Mouse (Mus musculus) cerebellum, adult 8-10 months (tissue): ENCODE measurements at regions not wholly inside any gene's neighbourhood (a gene's known extent, or its start where the extent isn't known, plus 50 kb on each side); places are given as distances from the start of the nearest gene placed in this dataset.

Source experiments
- DNase-seq: peaks from one replicate; pipeline ENCODE4 v3.0.0; 2022

DNA sequence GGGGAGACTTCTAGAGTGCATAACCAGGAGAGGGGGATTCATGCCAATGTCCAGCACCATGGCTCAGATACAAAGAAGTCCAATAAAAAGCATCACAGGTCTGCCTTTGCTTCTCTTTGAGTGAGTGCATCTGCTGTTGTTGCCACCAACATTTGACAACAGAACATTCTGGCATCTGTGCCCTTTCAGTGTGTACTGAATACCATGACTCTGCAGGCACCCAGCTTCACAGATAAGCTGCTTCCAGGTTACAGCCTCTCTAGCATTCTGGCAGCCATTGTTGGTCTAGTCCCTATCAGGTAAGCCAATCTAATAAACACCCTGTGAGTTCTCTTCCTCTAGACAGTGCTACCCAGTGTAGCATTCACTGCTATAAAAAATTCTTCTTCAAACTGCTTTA is 160.4 kb upstream of the AI593442 start:
- no peak for DNase-seq

DNA sequence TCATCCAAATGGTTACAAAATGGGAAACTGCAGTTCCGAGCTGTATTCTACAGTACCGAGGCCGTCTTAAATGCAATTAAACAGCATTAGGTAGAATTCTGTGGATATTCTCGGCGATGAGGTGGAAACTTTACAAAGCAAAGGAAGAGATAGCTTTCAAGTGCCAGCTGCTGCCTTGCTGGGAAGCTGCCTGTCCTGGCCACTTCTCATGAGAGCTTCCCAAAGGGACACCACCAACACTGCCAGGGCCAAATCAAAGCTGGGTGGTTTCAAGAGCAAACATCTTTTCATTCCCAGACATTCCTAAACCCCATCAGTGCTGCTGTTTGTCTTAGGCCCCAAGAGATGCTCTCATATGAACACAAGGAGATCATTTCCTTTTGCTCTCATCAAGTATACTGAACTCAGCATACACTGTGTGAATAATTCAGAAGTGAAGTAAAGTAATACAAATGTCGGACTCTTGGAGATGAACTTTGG is 156.6 kb upstream of the AI593442 start:
- no peak for DNase-seq

DNA sequence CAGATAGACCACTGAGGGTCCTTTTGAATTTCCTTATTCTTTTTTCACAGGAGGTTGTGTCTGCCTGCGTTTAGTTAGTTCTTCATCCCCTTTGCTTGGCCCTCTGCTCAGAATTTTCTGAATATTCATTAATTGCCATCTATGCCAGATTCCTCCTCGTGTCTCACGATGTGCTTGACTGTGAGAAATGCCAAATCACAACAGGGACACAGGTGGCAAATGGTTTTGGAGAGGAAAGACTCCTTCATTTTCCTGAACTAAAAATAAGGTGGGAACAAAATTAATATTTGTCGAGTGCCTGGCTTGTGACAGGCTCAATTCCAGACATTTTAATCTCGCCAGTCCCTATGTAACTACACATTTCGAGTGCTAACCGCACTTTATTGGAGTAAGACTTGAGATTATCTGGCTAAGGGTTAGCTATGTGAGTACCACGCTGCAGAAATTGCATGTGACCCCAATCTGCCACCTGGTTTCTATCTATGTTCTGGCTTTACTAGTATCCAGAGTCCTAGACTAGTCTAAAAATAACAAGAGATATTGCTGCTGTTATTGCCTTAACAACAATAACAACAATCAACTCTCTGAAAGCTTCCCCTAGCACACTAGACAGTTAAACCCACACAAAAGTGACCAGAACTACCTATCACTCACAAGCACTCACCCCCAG is 156.0 kb upstream of the AI593442 start:
- peak; percentile 2 for DNase-seq

DNA sequence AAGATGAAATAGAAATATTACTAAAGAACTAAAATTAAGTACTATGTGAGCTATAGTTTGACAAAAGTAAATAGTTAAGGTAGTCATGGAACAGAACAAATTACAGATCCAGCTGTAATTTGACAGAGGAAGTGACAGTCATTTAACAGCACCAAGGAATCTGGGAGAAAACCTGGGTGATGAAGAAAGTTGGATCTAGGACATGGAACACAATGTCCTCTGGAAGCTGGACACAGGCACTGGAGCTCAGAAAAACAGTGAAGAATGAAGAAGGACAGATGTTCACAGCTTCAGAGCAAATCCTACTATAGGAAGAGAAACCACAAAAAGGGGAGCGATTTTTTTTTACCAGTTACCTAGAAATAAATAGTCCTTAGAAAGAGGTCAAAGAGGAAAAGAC is 147.2 kb upstream of the AI593442 start:
- no peak for DNase-seq

DNA sequence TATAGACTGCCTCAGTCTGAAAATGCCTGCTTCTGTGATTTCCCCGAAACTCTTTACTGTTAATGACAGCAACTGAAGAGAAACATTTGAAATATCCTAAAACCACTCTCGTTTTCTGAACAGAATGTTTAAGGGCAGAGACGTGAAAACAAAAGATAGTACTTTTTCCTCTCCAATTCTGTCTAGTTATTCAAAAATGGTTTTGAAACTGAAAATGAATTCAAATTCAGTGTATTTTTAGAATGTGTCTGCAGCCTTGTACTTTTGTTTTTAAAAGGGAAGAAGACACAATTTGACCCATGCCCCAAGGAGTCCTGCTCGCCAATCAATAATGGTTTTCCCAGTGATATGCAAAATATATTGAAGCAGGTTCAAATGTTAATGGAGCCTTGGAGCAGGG is 136.7 kb upstream of the AI593442 start:
- DNase-seq: no peak

DNA sequence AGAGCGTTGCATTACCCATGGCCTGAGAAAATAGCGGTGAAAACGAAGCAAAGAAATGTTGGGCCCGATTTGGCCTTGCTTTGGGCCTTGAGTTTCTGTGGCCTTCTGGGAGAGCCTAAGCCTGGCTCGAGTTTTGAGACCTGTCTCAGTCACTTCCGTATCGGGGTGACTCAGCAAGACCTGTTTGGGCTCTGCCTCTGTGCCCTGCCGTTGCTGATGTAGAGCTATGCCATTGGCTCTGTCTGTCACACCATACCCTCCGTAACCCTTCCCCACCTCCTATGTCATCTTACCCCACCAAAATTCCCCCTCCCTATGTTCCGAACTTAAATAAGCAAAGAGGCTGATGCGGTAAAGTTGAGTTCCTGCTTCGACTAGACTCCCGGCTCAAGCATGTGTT is 123.4 kb upstream of the AI593442 start:
- no peak for DNase-seq

DNA sequence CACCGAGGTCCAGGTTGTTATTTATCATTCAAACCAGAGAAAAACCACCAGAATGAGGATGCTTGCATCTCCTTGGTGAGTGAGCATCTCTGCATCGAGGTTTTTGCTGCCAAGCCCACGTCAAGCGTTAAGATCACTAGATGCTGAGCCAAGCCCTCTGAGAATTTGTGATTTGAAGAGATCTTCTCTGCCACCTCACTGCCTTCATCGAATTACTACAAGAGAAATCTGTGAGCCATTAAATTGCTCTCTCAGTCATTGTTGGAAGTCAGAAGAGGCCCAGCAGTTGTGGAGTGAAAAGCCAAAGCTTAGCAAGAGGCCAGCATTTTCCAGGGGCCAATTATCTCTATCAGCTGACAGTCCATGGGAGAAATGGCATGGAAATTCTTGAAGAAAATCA is 122.2 kb upstream of the AI593442 start:
- DNase-seq: no peak

DNA sequence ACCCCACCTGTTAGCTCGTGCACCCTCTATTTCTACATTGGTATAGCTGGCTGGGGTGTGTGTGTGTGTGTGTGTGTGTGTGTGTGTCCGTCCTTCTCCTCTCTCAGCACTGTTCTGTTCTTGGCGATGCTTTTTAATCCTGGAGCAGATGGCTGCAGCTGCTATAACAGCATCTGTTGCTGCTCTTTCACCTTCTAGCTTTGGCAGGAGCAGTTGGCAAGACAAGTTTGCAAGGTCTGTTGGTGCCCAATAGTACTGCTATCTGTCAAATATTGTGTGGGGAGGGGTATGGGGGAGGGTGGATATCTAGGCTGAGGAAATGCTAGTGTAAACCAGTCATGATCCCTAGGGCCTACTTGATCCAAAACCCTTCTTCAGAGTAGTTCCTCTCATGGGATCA is 120.9 kb upstream of the AI593442 start:
- DNase-seq: no peak

DNA sequence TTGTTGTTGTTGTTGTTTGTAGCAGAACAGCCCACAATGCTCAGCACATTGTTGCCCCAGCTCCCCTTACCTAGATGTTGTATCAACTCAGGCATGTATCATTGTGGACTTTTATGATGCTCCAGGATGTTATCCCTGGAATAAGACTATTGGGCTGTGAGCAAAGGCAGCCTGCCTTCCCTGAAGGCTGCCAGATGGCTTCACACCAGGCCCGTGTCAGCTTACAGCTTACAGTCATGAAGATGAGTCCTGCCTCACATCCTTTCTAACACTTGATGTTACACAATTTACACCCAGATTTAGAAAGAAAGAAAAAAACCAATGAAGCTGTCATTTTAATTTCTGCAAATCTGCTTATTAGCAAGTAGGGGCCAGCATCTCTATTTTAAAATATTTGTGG is 113.0 kb upstream of the AI593442 start:
- peak; percentile 7 for DNase-seq

DNA sequence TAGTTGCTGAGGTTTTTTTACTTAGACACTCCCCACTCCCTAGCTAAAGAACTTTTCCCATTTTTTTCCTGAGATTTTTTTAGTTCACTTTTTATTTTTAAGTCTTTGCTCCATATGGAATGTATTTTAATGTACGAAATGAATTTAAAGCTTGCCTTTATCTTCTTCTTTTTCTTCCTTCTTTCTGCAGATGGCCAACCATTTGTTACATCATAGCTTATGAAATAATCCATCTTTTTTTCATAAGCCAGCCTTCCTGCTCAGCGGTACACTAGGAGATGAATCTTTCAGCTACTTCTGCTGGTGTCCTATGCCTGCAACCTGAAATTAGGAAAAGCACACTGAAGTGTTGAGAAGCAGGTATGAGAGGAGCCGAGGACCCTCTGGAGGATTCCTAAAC is 102.9 kb upstream of the AI593442 start:
- DNase-seq: no peak

DNA sequence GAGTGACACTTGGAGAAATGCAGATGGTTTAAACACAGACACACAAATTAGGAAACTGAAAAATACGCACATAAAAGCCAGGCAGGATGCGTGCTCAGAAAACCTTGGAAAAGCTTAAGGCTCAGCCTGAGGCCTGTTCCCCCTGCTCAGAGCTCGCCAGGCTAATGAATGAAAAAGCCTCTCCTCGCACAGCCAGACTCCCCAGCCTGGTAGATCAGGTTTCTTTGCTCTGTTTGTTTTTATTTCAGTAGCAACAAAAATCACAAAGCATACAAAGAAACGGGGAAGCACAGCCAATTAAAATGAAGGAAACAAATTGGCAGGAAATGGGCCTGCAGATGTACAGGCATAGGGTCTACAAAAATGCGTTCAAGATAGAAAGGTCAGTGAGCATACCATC is 97.0 kb upstream of the AI593442 start:
- DNase-seq: no peak

DNA sequence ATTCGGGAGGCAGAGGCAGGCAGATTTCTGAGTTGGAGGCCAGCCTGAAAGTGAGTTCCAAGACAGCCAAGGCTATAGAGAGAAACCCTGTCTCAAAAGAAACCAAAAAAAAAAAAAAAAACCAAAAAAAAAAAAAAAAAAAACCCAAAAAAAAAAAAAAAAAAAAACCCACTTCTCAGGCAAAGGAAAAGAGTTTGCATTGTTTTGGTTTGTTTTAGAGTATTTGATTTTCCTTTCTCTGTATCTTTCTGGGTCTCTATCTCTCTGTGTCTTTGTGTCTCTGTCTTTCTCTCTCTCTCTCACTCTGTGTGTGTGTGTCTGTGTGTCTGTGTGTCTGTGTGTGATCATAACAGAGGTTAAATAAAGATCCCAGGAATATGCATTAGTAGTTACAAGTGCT is 95.7 kb upstream of the AI593442 start:
- DNase-seq: no peak

DNA sequence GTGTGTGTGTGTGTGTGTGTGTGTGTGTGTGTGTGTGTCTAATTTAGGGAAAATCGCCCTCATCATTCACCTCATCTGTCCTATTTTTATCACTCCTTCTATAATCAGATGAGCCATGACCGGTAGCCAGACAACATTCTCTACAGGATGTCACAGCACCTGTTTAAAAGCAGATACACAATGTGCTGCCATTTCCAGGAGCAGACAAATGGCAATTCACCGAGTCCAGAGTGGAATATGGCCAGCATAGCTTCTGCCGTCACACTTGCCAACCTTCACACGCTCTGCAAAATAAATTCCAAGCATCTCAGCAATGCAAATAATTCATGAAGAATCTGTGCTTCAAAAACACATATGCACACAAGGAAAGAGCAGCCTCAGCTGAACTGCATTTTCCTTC is 88.5 kb upstream of the AI593442 start:
- peak; percentile 40 for DNase-seq

DNA sequence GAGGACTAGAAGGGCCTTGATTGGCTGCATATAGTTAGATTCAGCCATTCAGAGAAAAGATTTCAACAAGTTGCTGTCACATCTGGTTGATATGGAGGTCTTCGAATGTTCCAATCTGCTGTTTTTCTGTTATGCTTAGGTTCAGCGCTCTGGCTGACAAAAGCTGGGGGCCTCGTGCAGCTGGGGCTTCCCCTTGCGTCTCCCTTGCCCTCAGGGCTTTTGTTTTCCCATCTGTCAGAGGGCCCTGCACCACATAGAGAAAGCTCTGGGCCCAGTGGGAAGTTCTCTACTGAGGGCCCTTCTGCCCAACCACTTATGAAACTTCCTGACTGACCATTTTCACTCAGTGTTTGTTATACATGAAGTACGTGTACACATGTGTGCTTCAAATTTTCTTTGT is 86.2 kb upstream of the AI593442 start:
- DNase-seq: no peak

DNA sequence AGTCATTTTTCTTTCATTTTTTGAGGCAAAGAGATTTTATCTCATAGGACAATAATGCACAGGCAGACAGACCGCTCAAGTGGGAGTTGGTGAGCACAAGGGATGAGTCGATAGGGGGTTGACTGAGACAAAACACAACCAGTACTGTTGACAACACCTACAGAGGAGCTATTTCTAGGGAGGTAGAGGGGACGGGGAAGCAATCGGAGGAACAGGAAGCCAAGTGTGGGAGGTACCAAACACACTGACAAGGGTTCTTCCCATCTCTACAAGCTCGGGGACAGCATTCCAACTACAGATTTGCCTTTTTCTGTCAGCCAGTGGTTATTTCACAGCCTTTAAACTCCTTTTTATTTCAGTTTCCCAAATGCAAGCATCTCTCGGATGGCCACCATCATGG is 83.3 kb upstream of the AI593442 start:
- no peak for DNase-seq

DNA sequence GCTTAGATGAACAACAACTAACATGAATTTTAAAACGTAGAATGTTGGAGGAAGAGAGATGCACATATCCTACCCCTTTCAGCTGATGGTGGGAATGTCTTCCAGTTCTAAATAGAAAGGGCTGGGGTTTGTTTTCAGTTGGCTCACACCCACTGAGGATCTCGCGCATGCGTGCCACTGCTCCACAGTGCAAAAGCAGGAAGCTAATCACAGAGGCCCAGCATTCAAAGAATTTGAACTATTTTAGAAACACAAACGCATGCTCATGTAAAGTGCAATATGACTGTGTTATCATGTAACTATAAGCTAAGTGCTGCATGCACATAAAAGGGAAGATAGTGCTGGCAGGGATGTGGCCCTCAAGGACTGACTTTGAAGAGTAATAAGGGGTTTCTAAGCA is 81.7 kb upstream of the AI593442 start:
- no peak for DNase-seq

DNA sequence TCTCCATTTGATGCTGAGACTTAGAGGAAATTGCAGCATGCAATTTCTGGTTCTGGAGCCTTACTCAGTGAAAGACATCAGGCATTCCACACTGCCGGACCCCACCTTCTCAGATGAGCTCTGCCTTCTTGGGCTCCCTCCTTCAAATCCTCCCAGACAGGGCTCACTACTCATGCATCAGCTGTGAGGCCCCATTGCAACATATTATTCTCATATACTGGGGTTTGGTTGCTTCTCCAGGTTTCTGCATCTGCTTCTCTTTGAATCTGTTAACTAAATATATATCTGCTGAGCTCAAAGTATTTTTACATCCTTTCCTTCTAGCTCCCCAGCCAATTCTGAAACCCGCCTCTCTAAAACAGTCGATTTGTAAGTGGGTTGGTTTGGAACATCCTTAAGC is 68.8 kb upstream of the AI593442 start:
- no peak for DNase-seq

DNA sequence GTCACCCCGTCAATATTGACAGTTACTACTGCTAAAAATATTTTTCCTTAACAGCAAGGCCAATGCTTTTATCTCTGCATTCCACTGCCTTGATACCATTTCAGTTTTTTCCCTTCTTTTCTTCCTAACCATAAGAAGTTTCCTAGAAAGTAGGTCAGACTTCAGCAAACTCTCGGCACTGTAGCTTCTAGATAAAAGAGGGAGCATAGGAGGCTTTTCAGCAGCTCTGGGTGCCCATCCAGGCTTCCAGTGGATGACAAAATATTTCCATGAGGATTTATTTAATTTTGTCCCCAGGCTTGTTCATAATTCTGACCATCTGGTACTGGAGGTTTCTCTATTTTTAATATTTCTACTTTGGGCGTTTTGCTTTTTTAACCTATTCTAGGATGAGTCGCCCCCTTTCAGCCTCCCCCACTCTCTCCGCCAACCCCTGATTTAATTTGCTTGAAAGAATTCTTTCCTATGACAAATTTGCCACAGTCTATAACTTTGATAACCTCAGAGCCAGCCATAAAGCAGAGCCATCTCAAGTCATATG is 59.0 kb upstream of the AI593442 start:
- no peak for DNase-seq
